Mouse (Mus musculus): ENCODE data around the gene Ehd1. TPM values are rescaled to one million over a fixed set of nuclear protein-coding genes. Genes with fewer than 3 reads are reported as not detected.

Gene Ehd1
- polyA plus RNA-seq, 3 experiments from 2014 or later, result 10.8 to 36.2 (median 11.4) TPM

- no peak for ATAC-seq
These were observed 15.6 kb upstream of the Ehd1 start for GRCm38 (mm10) chr19:6260946-6261345.

GRCm38 (mm10) chr19:6261379-6261778 is 15.1 kb upstream of the Ehd1 start:
- no peak for ATAC-seq

GRCm38 (mm10) chr19:6262222-6262621 is 14.3 kb upstream of the Ehd1 start:
- no peak for ATAC-seq

GRCm38 (mm10) chr19:6262839-6263433 is 13.6 kb upstream of the Ehd1 start:
- no peak for ATAC-seq

- no peak for ATAC-seq
These were observed 12.3 kb upstream of the Ehd1 start for GRCm38 (mm10) chr19:6264200-6264599.

DNA sequence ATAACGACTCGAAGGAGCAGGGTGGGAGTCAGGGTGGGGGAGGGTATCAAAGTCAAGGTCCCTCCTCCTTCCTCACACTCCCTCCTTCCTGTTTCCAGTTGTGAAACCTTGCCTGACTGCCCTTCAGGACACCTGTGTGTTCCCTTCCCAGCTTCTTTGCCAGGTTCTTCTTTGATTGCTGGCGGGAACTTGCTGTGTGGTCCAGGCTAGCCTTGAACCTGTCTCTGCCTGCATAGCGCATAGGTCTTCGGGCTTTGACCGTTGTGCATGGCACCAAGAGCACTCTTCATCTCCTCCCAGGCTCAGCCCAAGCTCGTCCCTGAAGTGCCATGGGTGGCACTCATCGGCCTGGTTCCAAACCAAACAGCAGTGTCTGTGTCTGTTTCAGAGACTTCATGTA is 11.6 kb upstream of the Ehd1 start:
- ATAC-seq, result no peak

GRCm38 (mm10) chr19:6265727-6266182 is 10.8 kb upstream of the Ehd1 start:
- no peak for ATAC-seq

DNA sequence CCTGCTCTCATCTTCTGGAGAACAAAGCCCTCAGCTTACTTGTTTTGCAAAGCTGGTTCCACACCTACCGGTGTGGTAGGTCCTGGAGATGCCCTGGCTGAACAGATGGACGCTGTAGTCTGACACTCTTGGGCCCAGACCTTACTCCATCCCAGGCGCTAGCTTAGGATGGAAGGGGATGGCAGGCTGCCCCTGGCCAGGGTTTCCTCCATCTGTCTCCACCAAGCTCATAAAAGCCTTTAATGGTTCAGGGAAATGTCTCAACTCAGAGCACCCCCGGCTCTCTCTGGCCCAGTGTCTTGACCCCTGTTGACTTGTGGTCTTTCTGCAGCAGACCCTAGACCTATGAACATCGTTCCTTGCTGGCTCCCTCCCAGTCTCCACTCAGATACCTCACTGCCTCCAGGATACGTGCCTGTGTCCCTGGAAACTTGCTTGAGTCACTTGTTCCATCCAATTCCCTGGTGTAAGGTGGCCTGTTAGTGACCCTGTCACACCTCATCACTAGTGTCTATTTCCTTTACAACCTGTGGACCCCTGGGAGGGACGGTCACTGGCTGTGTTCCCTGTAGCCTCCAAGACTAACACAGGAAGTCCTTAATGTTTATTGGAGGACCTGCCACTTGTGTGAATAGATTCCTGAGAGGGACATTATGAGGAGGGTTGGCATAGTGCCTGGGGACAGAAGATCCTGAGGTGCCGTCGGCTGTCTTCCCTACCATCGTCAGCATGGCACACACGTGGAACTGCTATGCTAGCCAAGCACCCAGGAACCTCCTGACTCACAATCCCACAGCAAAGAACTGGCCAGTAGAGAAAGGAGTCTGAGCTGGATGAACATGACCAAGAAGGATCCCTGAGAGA is 9.0 kb upstream of the Ehd1 start:
- ATAC-seq, result no peak

- ATAC-seq, result peak; percentile 84
These were observed 8.4 kb upstream of the Ehd1 start for GRCm38 (mm10) chr19:6268170-6268528.

DNA sequence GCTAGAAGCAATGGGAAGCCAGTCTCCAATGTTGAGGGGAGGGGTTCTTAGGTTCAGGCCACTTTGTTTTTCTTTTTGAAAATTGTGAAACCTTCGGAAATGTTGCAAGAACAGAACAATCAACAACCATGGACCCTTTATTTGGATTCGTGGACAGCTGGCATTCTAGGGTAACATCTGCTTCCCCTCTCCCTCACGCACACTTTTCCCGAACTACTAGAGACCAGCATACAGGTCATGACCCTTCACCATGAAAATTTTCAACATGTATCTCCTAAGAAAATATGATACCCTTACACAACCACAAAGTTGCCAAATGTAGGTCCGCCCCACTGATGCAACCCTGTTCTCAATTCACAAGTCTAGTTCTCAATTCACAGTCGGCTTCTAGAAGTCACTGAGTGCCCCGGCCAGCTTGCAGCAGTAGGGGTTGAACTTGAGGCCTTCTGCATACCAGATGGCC is 7.8 kb upstream of the Ehd1 start:
- ATAC-seq, result no peak

DNA sequence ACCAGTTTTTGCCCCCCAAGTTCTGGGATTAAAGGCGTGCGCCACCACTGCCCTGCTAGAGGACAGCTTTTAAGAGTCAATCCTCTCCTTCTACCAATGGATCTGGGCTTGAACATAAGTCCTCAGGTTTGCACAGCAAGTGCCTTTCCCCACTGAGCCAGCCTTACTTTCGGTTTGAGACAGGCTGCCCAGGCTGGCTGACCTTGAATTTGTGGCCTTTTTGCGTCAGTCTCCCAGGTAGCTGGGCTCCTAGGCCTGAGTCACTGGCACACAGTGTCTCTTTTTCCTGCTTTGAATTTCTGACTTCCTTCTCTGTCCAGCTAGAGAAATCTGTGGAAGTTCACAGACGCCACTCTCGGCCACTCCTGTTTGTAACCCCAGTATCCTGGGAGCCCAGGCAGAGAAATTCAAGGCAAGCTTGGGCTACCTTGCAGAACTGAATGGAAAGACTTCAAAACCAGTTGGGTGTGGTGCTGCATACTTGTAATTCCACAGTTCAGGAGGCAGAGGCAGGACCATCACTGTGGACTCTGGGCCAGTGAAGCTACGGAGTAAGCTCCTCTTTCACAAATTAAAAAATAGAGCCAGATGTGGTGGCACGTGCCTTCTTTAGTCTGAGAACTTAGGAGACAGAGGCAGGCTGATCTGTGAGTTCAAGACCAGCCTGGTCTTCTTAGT is 6.6 kb upstream of the Ehd1 start:
- ATAC-seq, result no peak

GRCm38 (mm10) chr19:6270661-6271060 is 5.9 kb upstream of the Ehd1 start:
- no peak for ATAC-seq

- ATAC-seq, result no peak
These were observed 5.3 kb upstream of the Ehd1 start for GRCm38 (mm10) chr19:6271206-6271605.

- ATAC-seq, result no peak
These were observed 4.5 kb upstream of the Ehd1 start for GRCm38 (mm10) chr19:6272053-6272452.

GRCm38 (mm10) chr19:6272738-6273137 is 3.8 kb upstream of the Ehd1 start:
- no peak for ATAC-seq

- ATAC-seq, result no peak
These were observed 2.9 kb upstream of the Ehd1 start for GRCm38 (mm10) chr19:6273592-6273991.

- no peak for ATAC-seq
These were observed 2.4 kb upstream of the Ehd1 start for GRCm38 (mm10) chr19:6273998-6274608.

DNA sequence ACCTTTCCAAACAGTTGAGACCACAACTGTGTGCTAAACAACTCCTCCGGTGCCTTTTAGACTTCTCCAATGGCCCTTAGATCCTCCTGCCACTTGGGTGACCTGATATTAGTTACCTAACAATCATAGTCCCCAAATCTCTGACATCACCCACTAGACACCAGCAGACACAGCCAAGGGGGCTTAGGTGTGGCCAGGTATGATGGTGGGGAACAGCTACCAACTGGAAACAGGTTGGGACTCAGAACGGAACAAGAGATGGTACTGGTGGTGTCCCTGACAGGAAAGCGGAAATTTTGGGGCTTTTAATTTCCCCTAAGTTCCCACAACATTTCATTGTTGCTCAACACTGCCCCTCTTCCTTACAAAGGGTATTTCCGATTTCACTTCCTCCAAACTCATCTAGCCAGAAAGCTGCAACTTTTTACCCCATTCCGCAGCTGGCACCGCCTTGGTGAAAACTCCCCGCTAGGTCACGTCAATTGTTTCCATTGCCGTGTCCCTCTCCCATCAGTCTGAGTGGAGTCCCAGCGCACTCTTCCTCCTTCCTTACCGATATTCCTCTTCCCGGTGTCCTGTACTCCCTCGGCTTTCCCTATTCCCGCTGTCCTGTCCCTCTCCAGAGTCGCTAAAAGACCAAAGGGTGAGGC is 660 bp upstream of the Ehd1 start:
- ATAC-seq, result peak; percentile 51

DNA sequence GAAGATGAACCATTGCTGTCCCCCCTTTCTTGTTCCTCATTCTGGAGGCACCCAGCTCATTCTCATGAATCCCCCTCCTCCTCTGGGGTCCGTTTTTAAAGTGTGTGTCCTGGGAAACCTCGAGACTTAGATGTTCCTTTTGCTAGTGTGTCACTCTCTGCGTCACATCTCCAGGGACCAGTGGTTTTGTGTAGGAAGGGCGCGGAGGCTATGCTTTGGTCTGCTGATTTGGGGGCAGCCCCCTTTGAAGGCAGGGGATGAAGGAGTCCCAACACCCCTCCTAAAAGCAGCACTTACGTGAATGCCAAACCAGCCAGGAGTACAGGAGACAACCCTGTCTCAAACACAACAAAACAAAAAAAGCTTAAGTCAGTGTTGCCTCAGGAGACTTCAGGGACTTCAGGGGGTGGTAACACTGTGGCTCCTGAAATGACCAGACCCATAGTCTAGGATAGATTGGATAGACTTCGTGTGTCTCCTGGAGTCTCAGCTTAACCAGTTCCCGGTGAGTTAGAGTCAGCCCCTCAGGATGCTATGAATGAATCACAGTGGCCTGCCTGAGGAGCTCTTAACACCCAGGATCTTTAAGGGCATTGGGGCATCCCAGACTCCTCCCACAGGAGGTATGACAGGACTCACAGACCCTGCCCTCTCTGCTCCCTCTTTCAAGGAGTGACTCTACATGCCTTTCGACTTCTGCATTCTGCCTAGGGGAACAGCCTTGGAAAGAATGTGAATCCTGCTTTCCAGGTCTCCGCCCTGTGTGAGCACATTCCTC is 1.3 kb downstream of the Ehd1 start:
- ATAC-seq, result no peak

DNA sequence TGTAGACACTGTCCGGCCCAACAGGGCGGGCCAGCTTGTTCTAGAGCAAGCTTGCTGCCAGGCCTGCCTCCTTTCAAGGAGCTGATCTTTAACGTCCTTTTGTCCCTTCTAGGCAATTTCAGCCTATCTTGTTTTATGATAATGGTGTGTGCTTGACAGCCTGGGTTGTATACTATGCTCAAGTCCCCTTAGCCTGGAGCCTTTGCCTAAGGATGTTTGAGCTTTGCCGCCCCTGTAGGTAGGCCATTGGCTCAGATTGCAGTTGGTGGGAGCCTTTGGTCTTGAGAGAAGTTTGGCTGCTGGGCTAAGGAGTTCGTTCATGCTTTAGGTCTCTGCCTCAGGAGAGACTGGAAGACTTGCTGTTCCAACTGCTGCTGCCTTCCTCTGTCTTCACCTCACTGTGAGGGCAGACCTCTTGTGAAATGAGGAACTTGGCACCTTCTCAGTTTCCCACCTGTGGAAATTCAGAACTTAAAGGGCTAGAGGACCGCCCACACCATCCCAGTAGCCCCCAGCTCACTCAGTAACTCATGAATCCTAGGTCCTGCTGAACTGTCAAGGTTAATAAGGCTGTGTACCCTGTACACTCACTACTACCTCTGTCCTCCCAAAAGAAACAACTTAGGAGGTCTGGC is 2.0 kb downstream of the Ehd1 start:
- ATAC-seq, result no peak

DNA sequence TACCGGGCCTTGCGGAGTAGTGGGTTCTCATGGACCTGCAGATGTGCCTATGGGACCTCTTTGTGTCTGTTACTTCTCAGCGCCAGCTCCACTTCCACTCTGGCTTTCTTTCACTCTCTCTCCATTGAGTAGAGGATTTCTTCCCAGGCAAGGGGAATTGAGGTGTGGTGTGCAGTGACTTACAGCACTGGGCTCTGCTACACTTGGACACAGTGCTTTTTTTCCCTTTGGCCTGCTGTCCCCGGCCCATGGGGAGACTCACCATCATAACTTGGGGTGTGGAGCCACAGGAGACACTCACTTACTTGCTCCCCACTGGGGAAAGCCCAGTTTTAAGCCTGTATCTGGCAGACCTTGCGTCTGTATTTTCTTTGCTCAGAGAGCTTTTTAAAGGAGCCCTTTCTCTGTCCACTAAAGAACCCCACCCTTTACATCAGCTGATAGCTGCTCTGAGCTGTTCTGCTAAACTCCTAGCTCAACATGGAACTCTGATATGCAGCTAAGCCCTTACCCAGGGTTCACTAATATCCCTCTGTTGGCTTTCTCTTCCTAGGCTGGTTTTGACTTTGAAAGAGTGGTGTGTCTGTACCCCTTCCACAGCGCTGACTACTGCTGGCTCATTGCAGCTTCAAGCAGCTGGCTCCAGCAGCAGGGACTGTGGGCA is 3.1 kb downstream of the Ehd1 start:
- no peak for ATAC-seq

Measured in inflammation-experienced regulatory T-cells, adult 6 months (primary cell).